Mouse (Mus musculus) heart, embryonic 16.5 days (tissue): Measurements from ENCODE around the gene Lactbl1. TPM values are rescaled to one million over a fixed set of nuclear protein-coding genes. Genes with fewer than 3 reads are reported as not detected.

Experiments used
- ATAC-seq: fragments of 200-750 bp; cut with Nextera tagmentation; replicated peaks from 2 replicates; pipeline ENCODE4 v1.8.0; 2017; ENCODE audit warnings: moderate number of reproducible peaks; ENCODE audit not compliant: insufficient read depth, low FRiP score; ENCODE audit errors: extremely low read depth
- H3K27ac ChIP-seq: fragments of 300-500 bp; sonication (generic); 2 replicates; pipeline ENCODE4 v1.5.1; 2014; ENCODE audit warnings: mild to moderate bottlenecking, low read length, control low read depth, moderate library complexity
- H3K27me3 ChIP-seq: fragments of 300-500 bp; sonication (generic); 2 replicates; pipeline ENCODE4 v1.6.1; 2014; ENCODE audit warnings: low read length, mixed read lengths; ENCODE audit not compliant: control insufficient read depth, insufficient read depth
- H3K36me3 ChIP-seq: fragments of 300-500 bp; sonication (generic); 2 replicates; pipeline ENCODE4 v1.6.1; 2014; ENCODE audit not compliant: control insufficient read depth, insufficient read depth
- H3K4me1 ChIP-seq: fragments of 300-500 bp; sonication (generic); 2 replicates; pipeline ENCODE4 v1.6.1; 2014; ENCODE audit warnings: low read length, mixed read lengths; ENCODE audit not compliant: control insufficient read depth, insufficient read depth
- H3K4me2 ChIP-seq: fragments of 300-500 bp; sonication (generic); 2 replicates; pipeline ENCODE4 v1.6.1; 2014; ENCODE audit warnings: low read depth, mild to moderate bottlenecking, control low read depth, low read length
- H3K4me3 ChIP-seq: fragments of 300-500 bp; sonication (generic); 2 replicates; pipeline ENCODE4 v1.5.1; 2014; ENCODE audit warnings: mild to moderate bottlenecking, control low read depth, low read length
- H3K9ac ChIP-seq: fragments of 300-500 bp; sonication (generic); 2 replicates; pipeline ENCODE4 v1.6.1; 2014; ENCODE audit warnings: low read length, control low read depth
- H3K9me3 ChIP-seq: fragments of 300-500 bp; sonication (generic); replicated peaks from 2 replicates; pipeline ENCODE4 v1.6.1; 2016; ENCODE audit warnings: low read length; ENCODE audit not compliant: control insufficient read depth
- WGBS: fragments of 180-500 bp; shearing (Covaris S2); extraction: QIAGEN DNeasy Blood & Tissue Kit; methylation state at CpG from one replicate; pipeline ENCODE4 v1.1.7; 2014; 5-methylcytosine and 5-hydroxymethylcytosine counted together
- microRNA-seq: library from miRNA; unstranded; fragments of <30 nt; microRNA quantifications from one replicate; pipeline ENCODE4, GENCODE M21; 2017
- polyA plus RNA-seq: library from polyadenylated mRNA; unstranded; fragments of >200 nt; fragmentation: Nextera tagmentation; extraction: Ambion mirVana; gene quantifications from 2 replicates; pipeline ENCODE4 v1.2.1, GENCODE M21; 2015

Gene Lactbl1
- polyA plus RNA-seq, 1 experiment from 2014 or later = 0.04 TPM

DNA sequence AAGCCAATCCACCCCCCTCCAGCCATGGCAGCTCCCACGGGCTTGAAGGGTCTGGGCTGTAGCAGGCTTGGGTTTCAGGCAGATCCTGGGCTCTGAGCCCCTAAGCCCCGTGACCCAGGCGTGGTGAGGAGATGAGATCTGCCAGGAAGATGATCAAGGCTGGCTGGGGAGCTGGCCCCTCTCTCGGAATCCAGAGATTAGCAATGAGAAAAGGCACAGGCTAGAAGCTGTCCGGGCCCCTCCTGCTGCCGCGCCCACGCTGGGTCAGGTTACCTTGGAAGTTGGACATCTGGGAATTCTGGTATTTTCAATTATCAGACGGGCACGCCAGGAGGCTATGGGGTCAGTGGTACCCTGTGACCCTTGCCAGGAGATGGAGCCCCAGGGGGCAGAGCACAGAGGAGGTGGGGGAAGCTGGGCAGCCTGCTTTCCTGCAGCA is 63.0 kb downstream of the Lactbl1 start:
- no peaks in the 10 kb centered on the region for H3K36me3 ChIP-seq
- H3K9me3 ChIP-seq = no peaks in the 10 kb centered on the region
- H3K27ac ChIP-seq = no peak overlapping the region
- 61% methylated on average over 10 of the region's 10 CpGs for WGBS
- no peak overlapping the region for H3K4me3 ChIP-seq
- peaks cover 5% of the 10 kb centered on the region; the same call in 1 of the 2 replicates for H3K27me3 ChIP-seq
- no peak for ATAC-seq
- H3K9ac ChIP-seq = no peak overlapping the region
- no peaks in the 10 kb centered on the region for H3K4me1 ChIP-seq
- no peak overlapping the region for H3K4me2 ChIP-seq

DNA sequence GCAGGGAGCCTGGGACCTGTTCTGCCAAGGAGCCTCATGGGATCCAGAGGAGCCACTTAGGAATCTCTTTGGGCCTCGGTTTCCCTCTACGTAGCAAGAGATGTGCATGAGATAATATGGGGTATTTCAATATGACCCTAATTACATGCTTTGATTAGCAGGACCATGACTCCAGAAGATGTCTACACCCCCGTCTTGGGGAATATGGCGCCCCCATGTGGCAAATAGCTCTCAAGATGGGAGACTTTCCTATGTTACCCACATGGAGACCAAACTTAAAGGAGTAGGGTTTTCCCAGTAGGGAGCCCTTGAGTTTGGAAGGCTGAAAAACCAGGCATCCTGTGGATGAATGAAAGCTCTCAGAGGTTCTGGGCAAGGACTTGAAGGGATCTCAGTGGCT is 65.7 kb downstream of the Lactbl1 start:
- no peak overlapping the region for H3K27ac ChIP-seq
- ATAC-seq = no peak
- no peak overlapping the region for H3K4me2 ChIP-seq
- H3K36me3 ChIP-seq = no peaks in the 10 kb centered on the region
- no peak overlapping the region for H3K9ac ChIP-seq
- 0 out of 2 replicates have a peak, but pooled peaks cover 3% of the 10 kb centered on the region for H3K9me3 ChIP-seq
- no peak overlapping the region for H3K4me3 ChIP-seq
- WGBS = 65% methylated on average over 4 of the region's 4 CpGs
- peaks cover 5% of the 10 kb centered on the region; the same call in 1 of the 2 replicates for H3K27me3 ChIP-seq
- H3K4me1 ChIP-seq = no peaks in the 10 kb centered on the region

Small RNA genes within 50 kb of the gene (microRNA-seq; reads per million reads assigned to microRNA genes)
- not detected for gene Gm22180

Other genes with a start within 250 kb of the Lactbl1 start
- gene Htr1d, start 199.1 kb upstream of the Lactbl1 start, polyA plus RNA-seq = 0.14 and 0.20 TPM in 2 replicates
- gene 6030445D17Rik, start 160.4 kb upstream of the Lactbl1 start, polyA plus RNA-seq = 0.32 TPM in 1 of 2 replicates, not detected in the other
- 96.1 and 97.5 TPM in 2 replicates for gene Luzp1, start 152.9 kb upstream of the Lactbl1 start, polyA plus RNA-seq
- gene Kdm1a, start 19.9 kb upstream of the Lactbl1 start, polyA plus RNA-seq = 19.3 and 22.5 TPM in 2 replicates
- not detected in 2 replicates for gene Tex46, start 12.2 kb upstream of the Lactbl1 start, polyA plus RNA-seq
- 0.70 and 1.4 TPM in 2 replicates for gene Ephb2, start 213.4 kb downstream of the Lactbl1 start, polyA plus RNA-seq